Mouse (Mus musculus) brain, embryonic 18.5 days (tissue): ENCODE results near the gene Vangl1.

Source experiments
- DNase-seq: peaks from one replicate; pipeline ENCODE4 v3.0.0-alpha.2; 2012; ENCODE audit warnings: low read depth, low spot score

The Vangl1 gene

GRCm38 (mm10) chr3:102142947-102143346 lies 61.5 kb downstream of the Vangl1 start:
- no peak for DNase-seq

GRCm38 (mm10) chr3:102141893-102142292 lies 62.6 kb downstream of the Vangl1 start:
- no peak for DNase-seq

GRCm38 (mm10) chr3:102141451-102141850 lies 63.0 kb downstream of the Vangl1 start:
- DNase-seq, result no peak

GRCm38 (mm10) chr3:102140606-102141005 lies 63.9 kb downstream of the Vangl1 start:
- DNase-seq, result no peak

GRCm38 (mm10) chr3:102138899-102139298 lies 65.6 kb downstream of the Vangl1 start:
- DNase-seq, result no peak

- no peak for DNase-seq
These were observed 67.3 kb downstream of the Vangl1 start for GRCm38 (mm10) chr3:102137158-102137557.

- DNase-seq, result no peak
These were observed 68.9 kb downstream of the Vangl1 start for GRCm38 (mm10) chr3:102135389-102136113.

- no peak for DNase-seq
These were observed 72.7 kb downstream of the Vangl1 start for GRCm38 (mm10) chr3:102131627-102132324.

- no peak for DNase-seq
These were observed 74.0 kb downstream of the Vangl1 start for GRCm38 (mm10) chr3:102130478-102130877.

GRCm38 (mm10) chr3:102128242-102128641 lies 76.3 kb downstream of the Vangl1 start:
- DNase-seq, result no peak

GRCm38 (mm10) chr3:102127114-102127513 lies 77.4 kb downstream of the Vangl1 start:
- DNase-seq, result no peak

GRCm38 (mm10) chr3:102125546-102125945 lies 78.9 kb downstream of the Vangl1 start:
- no peak for DNase-seq

- no peak for DNase-seq
These were observed 80.8 kb downstream of the Vangl1 start for GRCm38 (mm10) chr3:102123654-102124053.

GRCm38 (mm10) chr3:102122046-102122445 lies 82.4 kb downstream of the Vangl1 start:
- DNase-seq, result no peak

GRCm38 (mm10) chr3:102120947-102121346 lies 83.5 kb downstream of the Vangl1 start:
- no peak for DNase-seq

- no peak for DNase-seq
These were observed 92.4 kb downstream of the Vangl1 start for GRCm38 (mm10) chr3:102111979-102112599.

- DNase-seq, result no peak
These were observed 96.3 kb downstream of the Vangl1 start for GRCm38 (mm10) chr3:102108201-102108600.

GRCm38 (mm10) chr3:102103811-102104565 lies 100.5 kb downstream of the Vangl1 start:
- DNase-seq, result no peak
